Mouse (Mus musculus): ENCODE measurements around the gene Bnip1.

- TF ChIP-seq RCOR1 (conservative IDR thresholded peaks at IDR 0.05; ENCODE audit: low read depth, low read length) (no peak), CTCF (conservative IDR thresholded peaks at IDR 0.05 in 1 of 2, IDR thresholded peaks at IDR 0.05 in 1 of 2; ENCODE audit: low read depth in 2 of 2, low read length in 2 of 2) (no peak), EP300 (IDR thresholded peaks at IDR 0.05; ENCODE audit: low read length) (no peak), E2F4 (IDR thresholded peaks at IDR 0.05; ENCODE audit: insufficient replicate concordance, low read depth, low read length) (no peak)
Observed at GRCm38 (mm10) chr17:26826131-26826530, 45.3 kb downstream of the Bnip1 start.

Measured in CH12.LX (cell line).